Mouse (Mus musculus): ENCODE data around the gene Unc13b.

DNA sequence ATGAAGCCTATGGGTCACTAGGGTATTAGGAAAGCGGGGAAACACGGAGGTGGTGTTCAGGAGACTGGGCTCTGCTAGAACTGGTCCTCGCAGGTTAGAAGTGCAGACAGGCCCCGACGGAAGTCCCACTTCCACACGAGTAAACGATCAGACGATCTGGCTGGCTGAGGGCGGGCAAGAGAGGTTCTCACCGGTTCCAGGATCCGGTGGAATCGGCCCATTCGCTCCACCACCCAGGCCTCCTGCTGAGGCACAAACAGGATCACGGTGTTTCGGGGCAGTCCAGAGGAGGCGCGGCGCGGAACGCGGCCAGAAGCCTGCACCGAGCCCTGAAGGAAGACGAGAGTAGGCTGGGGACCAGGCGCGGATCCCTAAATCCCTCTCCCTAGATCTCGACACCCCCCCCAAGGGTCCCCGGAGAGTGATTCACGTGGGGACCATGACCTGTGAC lies 27.9 kb upstream of the Unc13b start:
- no peak for TF ChIP-seq CTCF (IDR thresholded peaks at IDR 0.05; ENCODE audit: control insufficient read depth, insufficient read depth, insufficient replicate concordance, low read depth, low read length)
- TF ChIP-seq POLR2A (IDR thresholded peaks at IDR 0.05; ENCODE audit: control insufficient read depth, low read depth, low read length): no peak

All from testis, adult 2 months (tissue).